ENCODE assay signal across 17 mouse cellular contexts in the genomic region with DNA sequence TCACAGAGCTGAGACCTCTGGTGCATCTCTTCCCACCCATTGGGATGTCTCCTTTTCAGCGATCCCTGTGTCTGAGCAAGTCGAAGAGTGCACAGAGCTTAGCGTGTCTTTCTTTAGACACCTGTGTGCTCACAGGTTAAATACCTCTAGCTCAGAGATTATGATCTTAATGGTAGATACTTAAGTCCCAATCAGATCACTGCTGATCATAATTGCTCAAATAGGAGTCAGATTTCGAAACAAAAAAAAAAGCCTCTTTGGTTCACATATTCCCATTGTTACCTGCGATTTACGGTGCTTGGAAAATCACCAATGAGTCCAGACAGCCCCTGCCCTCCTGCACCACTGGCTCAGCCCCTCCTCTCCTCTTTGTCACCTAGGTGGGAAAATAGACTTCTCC.
"Had no signal": no experiment of that assay in that cellular context is flagged by ENCODE, and none has a peak within 500 bp of the region (broad histone marks: within the 10 kb centered on the region; RNA-seq: fewer than 3 reads in every experiment).

No protein-coding gene starts in this region.

- DNase-seq: retina, postnatal 1 day; right cerebral cortex, adult 18-20 months; right cerebral cortex, postnatal 14 days; right cerebral cortex, postnatal 25 days; right cerebral cortex, postnatal 4 days; spleen, adult 18-20 months; thymus, adult 18-20 months; thymus, adult 2 months; thymus, postnatal 14 days; thymus, postnatal 25 days; thymus, postnatal 36 days; thymus, postnatal 4 days had no signal

- H3K36me3 ChIP-seq: neural tube, embryonic 12.5 days; neural tube, embryonic 15.5 days; stomach, embryonic 15.5 days had no signal

- H3K4me2 ChIP-seq: neural tube, embryonic 12.5 days; neural tube, embryonic 13.5 days; neural tube, embryonic 15.5 days; stomach, embryonic 15.5 days had no signal

- H3K9ac ChIP-seq: neural tube, embryonic 12.5 days; neural tube, embryonic 13.5 days; neural tube, embryonic 15.5 days; stomach, embryonic 15.5 days had no signal

- H3K27ac ChIP-seq: neural tube, embryonic 12.5 days; neural tube, embryonic 13.5 days; neural tube, embryonic 15.5 days; stomach, embryonic 15.5 days; stomach, postnatal 0 days had no signal

- H3K9me3 ChIP-seq: neural tube, embryonic 12.5 days; neural tube, embryonic 13.5 days; neural tube, embryonic 15.5 days; stomach, embryonic 15.5 days had no signal

- H3K4me3 ChIP-seq: neural tube, embryonic 12.5 days; neural tube, embryonic 13.5 days; neural tube, embryonic 15.5 days; stomach, embryonic 15.5 days had no signal

- H3K27me3 ChIP-seq: neural tube, embryonic 15.5 days; stomach, embryonic 15.5 days had no signal
